Mouse (Mus musculus) frontal cortex, postnatal 36 days (tissue): ENCODE results near the gene Arl14.
"Not testable (repeated sequence)": the region's sequence is repeated elsewhere in the genome, so short reads cannot be mapped to it uniquely, and the experiment has no call there.

Experiments used
- DNase-seq, 2 experiments: peaks; one replicate each; pipeline ENCODE4 v3.0.0; 2022; ENCODE audit warnings: low spot score in 2 of 2

The Arl14 gene

GRCm38 (mm10) chr3:69213465-69213864 lies 8.8 kb upstream of the Arl14 start:
- no peak for DNase-seq

GRCm38 (mm10) chr3:69214566-69214965 lies 7.7 kb upstream of the Arl14 start:
- DNase-seq = no peak

GRCm38 (mm10) chr3:69222502-69222900 lies 282 bp downstream of the Arl14 start:
- DNase-seq = no peak

DNA sequence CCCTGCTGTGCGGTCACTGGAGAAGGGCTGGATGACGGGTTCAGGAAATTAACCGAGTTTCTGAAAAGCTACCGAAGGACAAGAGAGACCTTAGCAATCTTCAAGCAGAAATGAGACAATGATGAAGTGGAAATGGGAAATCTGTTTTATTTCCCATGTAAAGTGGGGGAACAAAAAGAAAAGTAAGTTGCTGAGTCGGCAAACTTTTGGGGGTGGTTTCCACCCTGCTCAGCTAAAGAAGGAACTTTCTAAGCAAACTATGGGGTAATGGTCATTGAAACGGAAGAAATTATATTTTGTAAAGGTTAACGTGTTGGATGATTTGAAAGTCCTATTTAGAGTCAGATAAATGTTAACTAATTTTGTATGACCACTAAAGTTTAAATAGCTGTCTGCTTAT lies 768 bp downstream of the Arl14 start:
- no peak for DNase-seq

GRCm38 (mm10) chr3:69223666-69224065 lies 1.4 kb downstream of the Arl14 start:
- no peak for DNase-seq

DNA sequence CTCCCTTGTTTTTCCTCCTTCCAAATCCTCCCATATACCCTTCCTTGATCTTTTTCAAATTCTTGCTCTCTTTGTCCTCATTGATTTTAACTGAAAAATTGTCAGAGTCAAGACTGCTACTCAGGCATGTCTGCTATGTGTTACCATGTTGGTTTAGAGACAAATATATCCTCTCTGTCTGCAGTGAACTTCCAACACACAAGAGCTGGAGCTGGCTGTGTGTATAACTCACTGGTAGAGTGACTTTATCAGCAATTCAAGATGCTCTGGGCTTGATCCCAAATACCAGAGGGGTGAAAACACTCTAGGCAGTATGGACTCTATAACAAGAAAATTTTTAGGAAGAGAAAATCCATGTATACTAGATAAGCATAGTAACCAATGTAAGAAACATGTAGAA lies 2.8 kb downstream of the Arl14 start:
- DNase-seq = no peak

- no peak for DNase-seq
Measured at GRCm38 (mm10) chr3:69226496-69226895, 4.3 kb downstream of the Arl14 start.

DNA sequence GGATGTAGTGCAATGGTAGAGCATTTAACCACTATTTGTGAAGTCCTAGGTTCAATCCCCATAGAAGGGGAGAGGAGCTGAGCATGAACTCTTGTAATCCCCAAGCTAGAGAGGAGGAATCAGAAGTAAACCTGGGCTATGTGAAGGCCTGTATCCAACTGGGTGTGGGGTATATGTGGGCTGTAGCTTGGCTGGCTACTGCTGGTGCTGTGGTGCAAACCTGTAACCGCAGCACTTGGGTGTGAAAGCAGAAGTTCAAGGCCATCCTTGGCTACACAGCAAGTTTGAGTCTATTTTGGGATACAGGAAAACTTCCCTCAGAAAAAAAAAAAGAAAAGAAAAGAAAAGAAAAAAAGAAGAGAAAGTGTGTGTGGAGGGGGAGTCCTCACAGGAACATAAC lies 5.8 kb downstream of the Arl14 start:
- DNase-seq = no peak

DNA sequence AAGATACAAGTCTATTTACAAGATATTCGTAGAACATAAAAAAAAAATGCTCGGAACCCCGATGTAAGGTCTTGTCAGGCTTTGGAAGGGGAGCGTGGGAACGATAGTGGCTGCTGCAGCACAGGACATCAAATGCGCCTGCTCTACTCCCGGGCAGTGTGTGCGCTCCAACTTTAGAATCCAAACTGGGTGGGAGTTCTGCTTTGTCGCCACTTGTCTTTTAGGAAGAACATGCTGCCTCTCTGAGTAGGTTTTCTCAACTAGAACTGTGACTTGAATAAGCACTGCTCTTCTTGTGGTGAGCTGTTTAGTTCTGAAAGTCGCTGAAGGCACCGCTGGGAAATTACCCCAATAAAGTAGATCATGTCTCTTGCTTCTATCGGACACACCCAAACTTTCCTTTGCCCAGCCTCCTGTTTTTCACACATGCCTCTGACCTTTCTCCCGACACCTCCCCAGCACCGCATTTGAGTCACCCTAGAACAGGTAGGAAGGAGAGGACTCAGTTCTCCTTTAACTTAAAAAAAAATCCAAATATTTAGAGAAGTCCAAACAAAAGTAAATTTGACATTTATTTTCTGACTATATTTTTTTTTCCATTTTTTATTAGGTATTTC lies 9.4 kb downstream of the Arl14 start:
- no peak for DNase-seq

DNA sequence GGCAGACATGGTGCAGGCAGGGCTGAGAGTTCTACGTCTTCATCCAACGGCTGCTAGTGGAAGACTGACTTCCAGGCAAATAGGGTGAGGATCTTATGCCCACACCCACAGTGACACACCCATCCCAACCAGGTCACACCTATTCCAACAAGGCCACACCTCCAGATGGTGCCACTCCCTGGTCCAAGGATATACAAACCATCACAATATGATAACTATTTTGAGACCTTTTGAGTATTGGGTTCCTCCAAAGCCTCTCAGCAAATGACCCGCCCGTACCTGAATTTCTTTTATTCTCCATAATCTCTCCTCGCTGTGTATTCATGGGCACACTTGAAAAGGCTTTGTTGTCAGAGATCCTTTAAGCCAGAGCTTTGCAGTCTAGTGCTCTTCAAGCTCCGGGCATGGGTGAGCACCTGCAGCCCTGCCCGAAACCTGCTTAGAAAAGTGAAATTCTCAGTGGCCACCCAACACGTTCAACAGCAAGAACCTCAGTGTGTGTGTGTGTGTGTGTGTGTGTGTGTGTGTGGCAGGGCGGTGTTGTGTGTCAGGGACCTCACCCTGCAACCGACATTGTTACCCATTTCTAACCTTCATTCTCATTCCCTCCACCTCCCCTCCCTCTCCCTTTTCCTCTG lies 11.5 kb downstream of the Arl14 start:
- DNase-seq = not testable (repeated sequence)

DNA sequence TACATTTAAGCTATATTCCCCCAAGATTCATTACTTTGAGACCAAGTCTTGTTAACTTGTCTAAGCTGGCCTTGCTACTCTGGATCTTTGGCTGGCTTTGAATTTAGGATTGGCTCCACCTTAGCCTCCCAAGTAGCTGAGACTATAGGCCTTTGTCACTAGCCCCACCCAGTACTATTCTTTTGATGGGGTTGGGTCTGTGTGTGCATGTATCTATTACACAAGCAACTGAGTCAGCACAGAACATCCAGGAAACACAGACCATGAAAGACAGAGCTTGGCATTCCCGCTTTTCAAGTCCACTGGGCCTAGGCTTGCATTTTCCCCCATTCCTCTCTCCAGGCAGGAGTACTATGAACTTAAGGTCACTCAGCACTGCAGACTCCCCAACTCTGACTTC lies 12.3 kb downstream of the Arl14 start:
- DNase-seq = no peak

- no peak for DNase-seq
Measured at GRCm38 (mm10) chr3:69235806-69236205, 13.6 kb downstream of the Arl14 start.

- DNase-seq = no peak
Measured at GRCm38 (mm10) chr3:69236491-69236890, 14.3 kb downstream of the Arl14 start.

DNA sequence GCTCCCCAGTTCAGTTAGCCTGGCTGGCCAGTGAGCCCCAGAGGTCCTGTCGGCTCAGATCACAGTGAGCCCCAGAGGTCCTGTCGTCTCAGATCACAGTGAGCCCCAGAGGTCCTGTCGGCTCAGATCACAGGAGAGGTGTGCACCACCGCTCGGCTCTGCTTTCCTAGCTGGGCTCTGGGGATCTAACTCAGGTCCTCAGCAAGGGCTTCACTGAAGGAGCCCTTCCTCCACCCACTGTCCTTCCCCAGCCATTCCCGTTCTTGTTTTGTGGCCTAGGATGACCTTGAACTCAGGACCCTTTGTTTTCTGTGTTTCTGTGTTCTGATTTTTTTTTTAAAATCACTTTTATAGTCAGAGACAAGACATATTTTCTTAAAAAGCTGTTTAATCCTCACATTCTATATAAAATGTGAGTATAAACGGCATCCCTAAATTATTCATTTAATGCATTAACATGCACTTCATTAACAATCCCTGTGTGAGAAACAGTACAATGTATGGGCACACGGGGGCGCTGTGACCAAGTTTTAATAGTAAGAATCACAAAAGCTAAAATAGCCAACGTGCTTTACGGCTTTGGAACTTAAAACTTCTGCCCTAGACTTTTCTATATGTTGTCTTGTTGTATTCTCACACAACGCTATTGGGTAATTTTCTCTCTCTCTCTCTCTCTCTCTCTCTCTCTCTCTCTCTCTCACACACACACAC lies 16.1 kb downstream of the Arl14 start:
- DNase-seq = peak; percentile 65 to 82

DNA sequence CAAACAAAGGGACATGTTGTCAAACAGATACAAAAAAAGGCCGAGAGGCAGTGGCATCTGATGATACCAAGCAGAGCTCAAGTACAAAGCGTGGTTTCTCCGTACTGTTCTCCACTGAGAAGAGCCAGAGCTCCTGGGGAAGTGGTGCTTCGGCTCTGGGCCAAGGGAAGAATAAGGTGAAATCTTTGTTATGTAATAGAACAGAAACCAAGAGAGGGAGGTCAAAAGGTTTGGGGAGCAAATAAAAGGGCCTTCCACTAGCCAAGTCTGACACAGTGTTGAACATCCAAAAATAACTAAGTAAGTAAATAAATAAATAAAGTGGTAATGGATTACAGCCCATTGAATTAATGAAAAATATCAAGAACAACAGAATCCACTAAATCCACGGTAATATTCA lies 17.0 kb downstream of the Arl14 start:
- DNase-seq = no peak

DNA sequence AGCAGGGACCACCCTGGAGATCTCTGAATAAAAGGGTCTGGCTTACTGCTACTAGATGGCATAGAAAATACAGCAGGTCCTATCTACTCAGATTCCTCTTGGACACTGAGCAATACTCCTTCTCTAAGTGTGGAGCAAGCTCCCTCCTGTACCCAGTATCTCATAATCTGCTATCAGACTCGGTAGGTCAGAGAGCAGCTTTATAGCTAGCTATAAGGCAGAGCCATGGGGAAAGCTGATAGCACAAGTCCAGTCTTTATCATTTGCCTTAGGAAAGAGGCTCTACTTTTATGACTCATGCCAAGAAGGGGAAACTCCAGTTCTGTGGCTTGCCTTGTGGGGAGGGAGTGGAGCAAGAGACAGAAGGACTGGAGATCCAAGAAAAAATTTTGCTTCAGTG lies 18.8 kb downstream of the Arl14 start:
- no peak for DNase-seq

GRCm38 (mm10) chr3:69253096-69253866 lies 31.1 kb downstream of the Arl14 start:
- no peak for DNase-seq

GRCm38 (mm10) chr3:69254676-69255075 lies 32.5 kb downstream of the Arl14 start:
- no peak for DNase-seq

- DNase-seq = peak; percentile 25 to 42
Measured at GRCm38 (mm10) chr3:69257049-69257699, 35.0 kb downstream of the Arl14 start.

GRCm38 (mm10) chr3:69263010-69263643 lies 40.9 kb downstream of the Arl14 start:
- no peak for DNase-seq

DNA sequence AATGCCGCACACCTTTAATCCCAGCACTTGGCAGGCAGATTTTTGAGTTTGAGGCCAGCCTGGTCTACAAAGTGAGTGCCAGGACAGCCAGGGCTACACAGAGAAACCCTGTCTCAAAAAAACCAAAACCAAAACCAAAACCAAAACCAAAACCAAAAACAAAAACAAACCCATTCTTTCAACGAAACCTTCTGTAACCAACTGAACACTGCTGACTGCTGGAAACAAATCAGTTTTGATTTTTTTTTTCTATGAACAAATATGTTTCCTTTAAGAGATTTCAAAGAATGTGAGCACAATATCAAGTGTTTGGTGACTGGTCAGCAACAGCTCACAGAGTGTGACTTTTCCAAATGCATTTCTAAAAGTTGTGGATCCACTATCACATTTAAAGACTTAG lies 42.1 kb downstream of the Arl14 start:
- DNase-seq = not testable (repeated sequence)
